Mouse (Mus musculus) v-Abl transformed pro-B cells (cell line): ENCODE measurements around the gene Prdx1.
"Not testable (repeated sequence)": the region's sequence is repeated elsewhere in the genome, so short reads cannot be mapped to it uniquely, and the experiment has no call there.

Experiments
- in situ Hi-C, 2 experiments: fragments of 400-800 bp; cut with MboI; formaldehyde crosslinking; loops; one replicate each; pipeline ENCODE4 v1.15.1; 2025; ENCODE audit not compliant: unreplicated experiment in 2 of 2

The Prdx1 gene

DNA sequence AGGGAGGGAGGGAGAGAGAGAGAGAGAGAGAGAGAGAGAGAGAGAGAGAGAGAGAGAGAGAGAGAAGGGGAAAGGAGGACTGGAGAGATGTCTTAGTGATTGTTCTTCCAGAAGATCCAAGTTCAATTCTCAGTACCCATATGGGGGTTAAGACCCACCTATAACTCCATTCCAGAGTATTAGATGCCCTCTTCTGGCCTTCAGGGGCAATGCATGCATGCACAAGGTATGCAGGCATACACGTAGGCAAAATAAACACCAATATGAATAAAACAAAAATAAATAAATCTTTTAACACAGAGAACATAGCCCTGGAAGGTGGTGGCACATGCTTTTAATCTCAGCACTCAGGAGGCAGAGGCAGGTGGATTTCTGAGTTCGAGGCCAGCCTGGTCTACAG lies 16.1 kb upstream of the Prdx1 start:
- in situ Hi-C loops, result loop anchor here (10.0 to 25.0 kb wide), 2 partner anchors 504 to 507 kb away; partner anchors contain the start of genes Tspan1 (in 2 of the 2), 1700042G07Rik (in 1 of the 2), Gm49337 (in 1 of the 2) and Lurap1 (in 1 of the 2)

- in situ Hi-C loops, result loop anchor here (10.0 to 25.0 kb wide), 2 partner anchors 428 to 510 kb away; partner anchors contain the start of genes 1700042G07Rik (in 1 of the 2), Gm49337 (in 1 of the 2), Lurap1 (in 1 of the 2) and Tspan1 (in 1 of the 2)
These were observed 12.6 kb upstream of the Prdx1 start for GRCm38 (mm10) chr4:116672785-116673184.

DNA sequence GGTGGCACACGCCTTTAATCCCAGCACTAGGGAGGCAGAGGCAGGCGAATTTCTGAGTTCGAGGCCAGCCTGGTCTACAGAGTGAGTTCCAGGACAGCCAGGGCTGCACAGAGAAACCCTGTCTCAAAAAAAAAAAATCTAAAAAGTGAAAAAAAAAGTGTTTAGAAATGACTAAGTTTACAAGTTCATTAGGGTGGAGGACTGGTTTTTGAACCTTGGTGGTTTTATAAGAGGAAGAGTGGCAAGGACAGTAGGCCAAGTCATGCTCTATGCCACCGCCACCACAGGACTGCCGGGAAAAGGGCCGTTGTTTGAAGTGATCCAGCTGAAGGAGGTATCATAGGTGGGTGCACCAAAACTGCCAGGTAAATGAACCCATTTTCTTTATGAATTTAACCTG lies 10.6 kb upstream of the Prdx1 start:
- in situ Hi-C loops, result loop anchor here (10.0 to 25.0 kb wide), 2 partner anchors 430 to 512 kb away; partner anchors contain the start of genes 1700042G07Rik (in 1 of the 2), Gm49337 (in 1 of the 2), Lurap1 (in 1 of the 2) and Tspan1 (in 1 of the 2)

DNA sequence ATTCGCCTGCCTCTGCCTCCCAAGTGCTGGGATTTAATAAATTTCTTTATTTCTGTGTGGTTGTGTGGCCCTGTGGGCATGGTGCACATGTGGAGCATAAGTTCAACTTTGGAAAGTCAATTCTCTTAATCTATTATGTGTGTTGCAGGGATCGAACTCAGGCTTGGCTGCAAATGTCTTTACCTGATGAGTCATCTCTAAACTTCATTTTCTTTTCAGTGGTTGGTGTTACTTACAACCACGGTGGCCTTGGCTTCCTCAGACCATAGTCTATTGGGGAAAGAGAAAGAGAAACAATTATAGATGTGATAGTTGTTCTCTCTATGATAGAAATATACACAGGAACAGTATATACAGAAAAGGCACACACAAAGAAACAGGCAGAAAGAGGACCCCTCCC lies 9.3 kb upstream of the Prdx1 start:
- in situ Hi-C loops, result loop anchor here in 1 of 2 experiments (10.0 kb wide), 1 partner anchor 431 kb away; no protein-coding TSS in a partner anchor

DNA sequence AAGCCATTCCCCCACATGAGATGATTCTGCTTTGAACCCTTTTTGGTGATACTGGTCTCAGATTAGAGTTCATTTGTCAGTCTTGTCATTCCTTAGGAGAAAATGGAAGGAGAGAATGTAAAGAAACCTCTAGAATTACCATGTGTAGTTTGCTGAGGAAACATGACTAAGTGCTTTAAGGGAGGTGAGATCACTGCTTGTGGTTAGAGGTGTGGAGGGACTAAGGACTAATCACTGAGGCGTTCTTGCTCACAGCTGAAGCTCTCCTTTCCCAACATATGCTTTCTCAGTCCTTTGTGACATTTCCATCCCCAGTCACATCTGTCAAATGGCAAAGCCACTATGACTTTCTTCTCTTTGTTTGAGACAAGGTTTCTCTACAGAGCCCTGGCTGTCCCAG lies 7.5 kb upstream of the Prdx1 start:
- in situ Hi-C loops, result loop anchor here in 1 of 2 experiments (10.0 kb wide), 1 partner anchor 433 kb away; no protein-coding TSS in a partner anchor

- in situ Hi-C loops, result loop anchor here in 1 of 2 experiments (10.0 kb wide), 1 partner anchor 434 kb away; no protein-coding TSS in a partner anchor
These were observed 6.2 kb upstream of the Prdx1 start for GRCm38 (mm10) chr4:116679141-116679540.

DNA sequence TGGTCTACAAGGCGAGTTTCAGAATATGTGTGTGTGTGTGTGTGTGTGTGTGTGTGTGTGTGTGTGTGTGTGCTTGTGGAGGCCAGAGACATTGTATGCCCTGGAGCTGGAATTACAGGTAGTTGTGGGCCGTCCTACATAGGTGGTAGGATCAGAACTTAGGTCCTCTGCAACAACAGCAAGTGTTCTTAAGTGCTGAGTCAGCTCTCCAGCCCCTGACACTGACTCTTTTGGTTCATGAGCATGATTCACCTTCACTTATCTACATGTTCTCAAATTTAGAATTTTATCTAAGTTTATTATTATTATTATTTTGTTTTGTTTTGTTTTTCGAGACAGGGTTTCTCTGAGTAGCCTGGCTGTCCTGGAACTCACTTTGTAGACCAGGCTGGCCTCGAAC lies 4.8 kb upstream of the Prdx1 start:
- in situ Hi-C loops, result not testable (repeated sequence)

- in situ Hi-C loops, result no loop called here
These were observed 1.4 kb upstream of the Prdx1 start for GRCm38 (mm10) chr4:116683957-116684356.

DNA sequence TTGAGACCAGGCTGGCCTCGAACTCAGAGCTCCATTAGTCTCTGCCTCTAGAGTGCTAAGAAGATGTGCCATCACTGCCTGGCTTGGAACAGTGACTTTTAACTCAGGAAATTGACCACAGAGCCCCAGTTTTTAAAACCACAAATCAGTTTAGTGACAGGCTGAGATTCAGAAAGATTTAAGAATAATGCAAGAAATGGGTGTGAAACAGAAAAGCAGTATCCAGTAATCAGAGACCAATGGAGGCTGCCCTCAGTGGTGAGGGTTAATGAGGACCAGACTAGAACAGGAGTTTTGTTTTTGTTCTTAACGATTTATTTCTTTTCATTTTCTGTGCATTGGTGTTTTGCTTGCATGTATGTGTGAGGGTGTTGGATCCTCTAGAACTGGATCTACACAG lies 679 bp upstream of the Prdx1 start:
- in situ Hi-C loops, result no loop called here

DNA sequence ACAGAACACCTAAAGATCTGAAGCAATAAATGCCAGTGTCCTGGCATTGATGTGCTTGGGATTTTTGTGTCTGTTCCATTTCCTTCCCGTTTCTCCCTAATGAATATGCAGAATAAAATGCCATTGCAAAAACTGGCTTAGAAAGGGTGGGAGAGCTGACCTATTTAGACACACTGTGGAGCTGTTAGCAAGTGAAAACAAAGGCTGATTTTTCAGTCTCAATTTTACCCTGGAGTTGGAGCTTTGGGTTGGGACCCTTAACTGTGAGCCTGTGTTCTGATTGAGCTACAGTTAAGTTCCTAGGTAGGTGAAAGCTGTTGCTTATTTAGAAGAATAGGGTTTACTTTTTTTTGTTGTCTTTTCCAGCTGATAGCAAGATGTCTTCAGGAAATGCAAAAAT lies 1.7 kb downstream of the Prdx1 start:
- in situ Hi-C loops, result no loop called here

- in situ Hi-C loops, result no loop called here
These were observed 4.0 kb downstream of the Prdx1 start for GRCm38 (mm10) chr4:116689309-116689876.

- in situ Hi-C loops, result no loop called here
These were observed 6.8 kb downstream of the Prdx1 start for GRCm38 (mm10) chr4:116692146-116692545.

DNA sequence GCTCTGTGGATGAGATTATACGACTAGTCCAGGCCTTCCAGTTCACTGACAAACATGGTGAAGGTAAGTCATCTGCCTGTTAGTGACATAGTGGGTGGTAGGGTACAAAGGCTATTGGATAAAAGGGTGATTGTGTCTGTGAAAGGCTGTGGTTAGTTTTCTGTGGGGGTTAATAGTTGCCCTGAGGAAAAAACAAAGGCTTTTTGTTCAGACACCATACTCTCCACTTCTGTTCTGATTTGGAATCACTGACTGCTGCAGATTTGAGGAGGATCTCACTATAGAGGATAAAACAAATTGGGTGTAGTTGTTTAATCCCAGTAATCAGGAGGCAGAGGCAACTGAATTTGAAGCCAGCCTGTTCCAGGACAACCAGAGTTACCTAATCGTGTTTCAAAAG lies 8.4 kb downstream of the Prdx1 start:
- in situ Hi-C loops, result no loop called here

DNA sequence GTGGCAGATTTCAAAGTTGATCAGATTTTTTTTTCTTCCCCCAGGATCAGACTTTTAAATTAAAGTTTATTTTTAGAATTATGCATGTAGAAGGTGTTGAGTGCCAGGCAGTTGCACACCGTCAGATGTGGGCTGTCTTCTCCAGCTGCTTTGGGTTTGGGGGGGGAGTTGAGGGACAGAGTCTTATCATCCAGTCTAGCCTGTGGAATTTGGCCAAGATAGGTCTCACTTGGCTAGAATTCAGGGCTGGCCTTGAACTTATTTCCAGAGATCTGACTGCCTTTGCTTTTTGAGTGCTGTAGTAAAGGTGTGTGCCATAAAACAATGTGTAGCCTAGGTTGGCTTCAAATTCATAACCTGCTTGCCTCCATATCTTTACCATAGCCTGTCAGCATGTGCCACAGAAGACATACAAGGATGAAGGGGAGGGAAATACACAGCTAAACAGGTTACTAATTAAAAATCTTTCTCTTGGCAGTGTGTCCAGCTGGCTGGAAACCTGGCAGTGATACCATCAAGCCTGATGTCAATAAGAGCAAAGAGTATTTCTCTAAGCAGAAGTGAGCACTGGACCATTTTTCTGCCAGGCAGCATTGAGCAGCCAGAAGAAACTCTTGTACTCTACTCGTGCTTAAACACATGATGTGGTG lies 13.5 kb downstream of the Prdx1 start:
- in situ Hi-C loops, result no loop called here

DNA sequence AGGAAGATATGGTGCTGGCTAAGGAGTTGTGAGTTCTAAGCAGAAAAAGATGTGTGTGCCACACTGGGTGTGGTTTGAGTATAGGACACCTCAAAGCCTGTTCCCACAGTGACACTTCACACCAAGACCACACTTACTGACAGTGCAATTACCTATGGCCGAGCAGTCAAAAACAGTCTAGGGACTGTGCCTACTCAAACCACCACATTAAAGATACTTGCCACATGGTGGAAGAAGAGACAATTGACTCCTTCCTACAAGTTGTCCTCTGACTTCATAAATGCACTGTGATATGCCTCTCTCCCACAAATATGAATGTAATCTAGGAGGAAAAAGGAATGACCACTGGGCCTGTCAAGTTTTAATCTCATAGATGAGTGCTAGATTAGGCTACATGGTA lies 15.6 kb downstream of the Prdx1 start:
- in situ Hi-C loops, result loop anchor here in 1 of 2 experiments (10.0 to 25.0 kb wide), 2 partner anchors 294 to 436 kb away; partner anchors contain the start of genes Btbd19, Hectd3, Plk3 and Tctex1d4

DNA sequence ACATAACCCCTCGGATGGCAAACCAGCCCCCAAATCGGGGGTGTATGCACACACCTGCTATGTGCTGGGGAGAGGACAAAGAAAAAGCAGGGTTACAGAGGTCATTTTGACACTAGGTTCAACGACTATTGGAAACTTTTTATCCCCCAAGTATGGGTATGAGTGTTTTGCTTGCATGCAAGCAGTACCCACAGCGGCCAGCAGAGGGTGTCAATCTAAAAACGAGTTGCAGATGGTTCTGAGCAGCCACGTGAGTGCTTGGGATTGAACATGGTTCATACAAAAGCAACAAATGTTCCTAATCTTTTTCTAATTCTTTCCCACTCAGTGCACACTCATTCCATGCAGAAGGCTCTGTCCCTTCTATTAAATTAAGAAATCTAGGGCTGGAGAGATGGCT lies 18.5 kb downstream of the Prdx1 start:
- in situ Hi-C loops, result loop anchor here in 1 of 2 experiments (10.0 to 25.0 kb wide), 2 partner anchors 291 to 433 kb away; partner anchors contain the start of genes Btbd19, Hectd3, Plk3 and Tctex1d4

DNA sequence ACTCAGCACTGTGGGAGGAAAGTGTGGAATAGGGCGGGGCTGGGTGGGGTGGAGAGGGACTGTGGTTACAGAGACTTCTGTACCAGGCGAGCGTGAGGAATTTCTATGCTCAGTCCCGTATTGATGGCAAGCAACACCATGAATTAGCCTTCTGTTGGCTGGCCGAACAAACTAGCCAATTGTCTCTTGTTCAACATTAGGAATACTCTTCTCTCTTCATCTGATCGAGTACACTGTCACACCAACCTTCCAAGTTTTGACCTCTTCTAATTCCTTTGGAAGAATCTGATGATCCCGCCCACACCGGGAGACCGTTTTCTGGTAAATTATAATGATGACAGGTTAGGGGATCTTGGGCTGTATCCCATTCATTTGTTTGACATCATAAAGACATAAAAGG lies 22.3 kb downstream of the Prdx1 start:
- in situ Hi-C loops, result loop anchor here in 1 of 2 experiments (10.0 to 25.0 kb wide), 2 partner anchors 287 to 430 kb away; partner anchors contain the start of genes Btbd19, Hectd3, Plk3 and Tctex1d4

DNA sequence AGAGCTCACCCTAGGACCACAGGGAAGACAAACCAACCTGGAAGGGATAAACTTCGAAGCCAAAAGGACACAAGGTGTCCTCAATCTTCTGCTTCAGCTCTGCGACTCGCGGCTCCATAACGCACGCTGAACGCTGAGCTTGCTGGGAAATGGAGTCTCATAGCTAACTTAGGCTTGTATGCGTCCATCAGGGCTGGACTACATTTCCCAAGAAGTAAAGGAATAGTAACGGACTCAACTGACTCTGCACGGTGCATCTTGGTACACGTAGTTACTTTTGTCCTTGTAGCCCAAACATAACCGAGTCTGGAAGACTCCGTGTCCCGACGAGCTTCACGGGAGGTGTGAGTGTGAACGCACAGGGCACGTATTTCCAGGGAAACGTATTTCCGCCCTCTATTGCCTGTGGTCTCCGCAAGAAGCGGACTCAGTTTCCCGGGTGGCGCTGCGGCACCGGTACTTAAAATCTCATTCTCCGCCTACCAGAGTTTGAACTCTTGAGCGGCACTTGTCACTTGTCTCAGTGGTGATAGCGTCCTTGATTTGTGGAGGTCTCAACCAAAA lies 22.9 kb downstream of the Prdx1 start, which contains the start of the genes Mmachc and Ccdc163:
Mmachc (minus strand) TSS at position 206 of the 564 bp plus-strand sequence.
Ccdc163 (plus strand) TSS at position 309 of the 564 bp plus-strand sequence.
- in situ Hi-C loops, result loop anchor here in 1 of 2 experiments (10.0 to 25.0 kb wide), 2 partner anchors 287 to 429 kb away; partner anchors contain the start of genes Btbd19, Hectd3, Plk3 and Tctex1d4

DNA sequence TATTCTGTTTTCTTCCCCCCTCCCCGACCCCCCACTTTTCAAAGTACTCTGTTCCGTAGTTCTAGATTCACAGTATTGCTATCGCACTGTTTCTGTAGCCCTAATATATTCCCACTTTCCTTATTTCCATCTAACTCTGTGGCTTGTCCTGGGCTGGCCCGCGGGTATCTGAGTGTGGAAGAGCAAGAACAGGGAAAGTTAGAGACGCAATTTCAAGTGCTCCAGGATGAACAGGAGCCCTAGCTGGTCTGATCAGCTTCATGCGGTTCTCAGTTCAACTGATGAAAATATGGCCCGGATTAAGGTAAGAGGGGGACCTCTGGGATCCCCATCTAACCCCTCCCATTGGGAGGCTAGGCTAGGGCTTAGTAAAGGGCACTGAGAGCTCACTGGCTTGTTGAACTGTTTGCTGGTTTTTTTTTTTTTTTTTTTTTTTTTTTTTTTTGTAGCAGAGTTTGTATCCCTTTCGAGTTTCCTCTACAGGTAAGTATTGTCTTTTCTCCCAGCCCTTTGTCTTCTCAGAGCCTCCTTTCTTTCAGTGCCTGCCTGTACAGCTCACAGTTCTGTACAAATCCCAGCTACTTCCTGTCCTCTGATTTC lies 23.5 kb downstream of the Prdx1 start:
- in situ Hi-C loops, result loop anchor here in 1 of 2 experiments (10.0 to 25.0 kb wide), 2 partner anchors 286 to 428 kb away; partner anchors contain the start of genes Btbd19, Hectd3, Plk3 and Tctex1d4

GRCm38 (mm10) chr4:116710154-116710553 lies 24.8 kb downstream of the Prdx1 start:
- in situ Hi-C loops, result loop anchor here (5.0 to 25.0 kb wide), 2 partner anchors 427 to 432 kb away; partner anchors contain the start of genes Btbd19 (in 1 of the 2), Plk3 (in 1 of the 2) and Tctex1d4 (in 1 of the 2)
